Mouse (Mus musculus): ENCODE measurements around the gene Celf2. TPM values are rescaled to one million over a fixed set of nuclear protein-coding genes. Genes with fewer than 3 reads are reported as not detected.

The Celf2 gene
- total RNA-seq, 2 experiments from 2014 or later: 16.2 to 22.7 TPM

DNA sequence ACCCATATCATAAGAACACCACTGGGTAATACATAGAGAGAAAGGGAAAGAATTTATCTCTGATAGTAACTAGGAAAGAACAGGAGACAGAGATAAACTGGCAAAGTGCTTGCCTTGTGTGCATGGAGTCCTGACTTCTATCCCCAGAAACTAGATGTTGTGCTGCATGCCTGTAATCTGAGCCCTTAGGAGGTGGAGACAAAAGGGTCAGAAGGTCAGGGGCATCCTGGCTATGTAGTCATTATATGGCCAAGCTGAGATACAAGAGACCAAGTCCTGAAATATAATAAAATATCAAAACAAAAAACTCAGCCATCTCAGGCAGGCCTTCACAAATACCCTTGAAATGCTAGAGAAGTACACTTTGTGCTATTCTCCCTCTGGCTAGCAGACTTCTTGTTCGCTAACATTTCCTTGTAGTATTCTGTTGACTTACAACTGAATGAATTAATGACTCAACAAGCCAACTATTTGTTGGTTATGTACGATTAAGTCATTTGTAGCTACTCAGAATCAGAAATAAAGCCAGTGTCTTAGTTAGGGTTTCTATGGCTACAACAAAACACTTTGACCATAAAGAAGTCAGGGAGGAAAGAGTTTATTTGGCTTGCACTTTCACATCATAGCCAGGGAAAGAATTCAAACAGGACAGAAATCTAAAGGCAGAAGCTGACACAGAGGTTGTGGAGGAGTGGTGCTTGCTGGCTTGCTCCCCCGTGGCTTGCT, 284.9 kb downstream of the Celf2 start:
- no peak for ATAC-seq (replicated peaks; ENCODE audit: low FRiP score, low TSS enrichment, poor library complexity, severe bottlenecking)

DNA sequence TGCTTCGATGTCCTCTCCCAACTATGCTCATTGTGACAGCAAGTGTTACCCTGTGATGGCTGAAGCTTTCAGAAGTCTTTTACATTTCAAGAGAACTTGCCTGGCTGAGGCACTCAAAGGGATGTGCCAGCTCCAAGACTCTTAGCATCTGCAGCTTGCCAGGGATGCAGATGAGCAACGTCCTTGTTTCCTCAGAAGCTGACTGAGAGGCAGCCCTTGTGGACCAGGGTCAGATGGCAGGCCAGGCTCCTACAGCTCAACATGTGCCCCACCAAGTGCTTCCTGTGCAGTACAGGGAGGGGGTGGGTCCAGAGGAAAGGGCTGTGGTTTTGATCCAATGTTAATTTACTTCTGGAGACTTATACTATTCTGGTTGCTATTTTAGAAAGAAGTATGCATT, 285.8 kb downstream of the Celf2 start:
- ATAC-seq (replicated peaks; ENCODE audit: low FRiP score, low TSS enrichment, poor library complexity, severe bottlenecking): no peak

DNA sequence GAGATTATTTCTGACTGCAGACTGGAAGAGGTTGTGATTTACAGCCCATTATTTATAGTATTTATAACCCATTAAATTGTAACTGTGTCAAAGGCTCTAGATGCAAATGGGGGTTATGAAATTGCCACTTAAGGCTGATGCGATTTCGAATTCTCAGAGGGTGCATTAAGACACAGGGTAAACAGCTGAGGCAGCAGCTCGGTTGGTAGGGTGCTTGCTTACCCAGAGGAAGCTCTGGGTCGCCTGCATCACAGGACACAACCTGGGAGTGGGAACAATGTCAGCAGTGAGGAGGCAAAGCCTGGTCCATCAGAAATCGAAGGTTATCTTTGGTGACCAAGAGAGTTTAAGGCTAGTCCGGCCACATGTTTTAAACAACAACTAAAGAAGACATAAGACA, 286.5 kb downstream of the Celf2 start:
- ATAC-seq (replicated peaks; ENCODE audit: low FRiP score, low TSS enrichment, poor library complexity, severe bottlenecking): no peak

DNA sequence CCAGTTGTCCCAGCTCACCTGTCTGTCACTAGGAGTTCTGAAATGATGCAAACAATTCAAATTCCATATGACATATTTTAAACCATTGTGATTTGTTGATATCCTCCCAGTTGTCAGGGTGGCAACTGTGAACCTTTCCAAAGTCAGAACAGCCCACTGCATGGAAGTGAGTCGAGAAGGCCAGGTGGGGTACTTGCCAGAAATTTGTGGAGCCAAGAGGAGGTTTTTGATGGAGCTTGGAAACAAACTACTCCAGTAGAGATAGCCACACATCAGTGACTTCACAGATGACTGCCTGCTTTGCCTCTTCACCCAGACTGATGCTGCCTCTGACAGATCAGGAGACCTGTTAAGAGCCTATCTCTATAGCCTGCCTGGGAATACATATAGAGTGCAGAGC, 287.5 kb downstream of the Celf2 start:
- ATAC-seq (replicated peaks; ENCODE audit: low FRiP score, low TSS enrichment, poor library complexity, severe bottlenecking): no peak

DNA sequence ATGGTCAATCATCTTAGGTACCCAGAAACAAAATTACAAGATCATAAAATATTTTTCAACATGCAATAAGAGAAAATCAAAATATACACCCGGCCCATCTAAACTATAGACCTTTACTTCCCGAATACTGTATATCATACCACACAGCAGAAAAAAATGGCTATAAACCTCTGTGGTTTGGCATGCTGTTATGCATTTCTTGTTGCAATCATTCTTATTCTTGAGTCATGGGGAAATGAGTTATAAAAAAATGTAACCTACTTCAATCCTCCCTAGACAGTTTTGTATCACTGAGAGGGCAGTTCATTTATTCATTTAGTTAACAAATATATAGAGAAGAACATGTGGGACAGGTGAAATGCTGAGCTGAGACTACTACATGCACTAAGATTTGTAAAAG, 291.3 kb downstream of the Celf2 start:
- no peak for ATAC-seq (replicated peaks; ENCODE audit: low FRiP score, low TSS enrichment, poor library complexity, severe bottlenecking)

DNA sequence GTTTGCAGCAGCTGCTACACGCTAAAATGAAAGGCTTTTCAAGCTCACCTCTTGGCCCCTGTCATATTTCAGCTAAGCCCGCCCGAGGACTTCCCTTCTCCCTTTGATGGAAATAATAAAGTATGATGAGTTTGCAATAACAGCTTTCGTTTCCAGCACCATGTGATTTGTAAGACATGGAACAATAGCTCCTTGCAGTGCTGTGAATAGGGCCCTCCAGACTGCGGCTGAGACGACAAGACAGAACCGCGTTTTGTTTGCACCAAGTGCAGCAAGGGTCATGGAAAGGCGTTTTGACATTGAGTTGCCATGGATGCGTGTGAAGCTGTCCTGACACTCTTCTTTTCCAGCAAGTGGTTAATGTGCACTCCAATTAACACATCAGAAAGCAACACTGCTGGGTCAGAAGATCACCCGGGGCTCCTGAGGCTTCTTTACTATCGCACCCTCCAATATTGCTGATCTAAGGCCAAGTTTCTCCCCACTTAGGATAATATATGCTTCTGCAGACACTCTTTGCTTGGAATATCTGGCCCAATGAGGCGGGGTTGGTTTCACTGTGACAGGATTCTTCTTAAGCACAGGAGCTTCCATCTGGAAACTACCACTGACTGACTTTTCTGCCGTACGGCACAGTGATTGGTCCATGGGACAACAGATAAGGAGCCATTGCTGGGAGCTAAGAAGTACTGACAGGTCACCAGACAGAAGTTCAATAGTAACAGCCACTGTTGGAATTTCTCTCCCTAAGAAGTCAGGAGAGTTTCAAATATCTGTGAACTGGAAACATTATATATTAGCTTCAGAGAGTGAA, 301.5 kb downstream of the Celf2 start:
- ATAC-seq (replicated peaks; ENCODE audit: low FRiP score, low TSS enrichment, poor library complexity, severe bottlenecking): no peak

DNA sequence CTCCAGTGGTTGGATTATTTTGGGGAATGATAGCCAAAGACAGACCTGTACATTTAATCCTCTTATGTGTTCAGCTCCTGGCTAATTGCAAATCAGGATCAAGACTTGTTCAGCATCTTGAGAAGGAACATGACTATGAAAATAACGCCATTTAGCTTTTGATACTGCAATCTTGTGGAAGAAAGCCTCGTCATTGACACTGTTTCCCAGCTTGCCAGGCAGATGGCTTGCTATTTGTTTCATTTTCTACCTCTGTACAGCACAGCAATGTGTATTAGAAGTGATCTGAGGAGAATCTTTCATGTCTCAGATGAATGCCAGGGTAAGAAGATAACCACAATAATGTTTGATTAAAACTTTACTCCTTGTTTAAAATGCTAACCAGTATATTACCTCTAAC, 315.9 kb downstream of the Celf2 start:
- ATAC-seq (replicated peaks; ENCODE audit: low FRiP score, low TSS enrichment, poor library complexity, severe bottlenecking): no peak

DNA sequence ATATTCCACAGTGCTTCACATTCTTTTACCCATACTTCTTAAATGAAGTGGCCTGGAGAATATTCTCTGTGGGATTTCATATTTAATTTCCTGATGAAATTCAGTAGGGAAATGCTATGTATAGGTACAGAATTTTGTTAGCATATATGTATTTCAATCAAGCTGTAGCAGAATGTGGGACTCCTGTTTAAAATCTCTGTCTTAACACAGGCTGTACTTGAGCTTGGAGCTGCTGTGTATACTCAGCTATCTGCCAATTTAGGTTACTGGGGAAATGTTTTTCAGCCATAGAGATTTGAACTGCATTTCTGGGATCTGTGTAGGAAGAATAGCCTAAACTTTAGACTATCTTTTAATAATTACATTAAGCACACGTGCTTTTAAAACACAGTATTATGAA, 330.2 kb downstream of the Celf2 start:
- ATAC-seq (replicated peaks; ENCODE audit: low FRiP score, low TSS enrichment, poor library complexity, severe bottlenecking): no peak

DNA sequence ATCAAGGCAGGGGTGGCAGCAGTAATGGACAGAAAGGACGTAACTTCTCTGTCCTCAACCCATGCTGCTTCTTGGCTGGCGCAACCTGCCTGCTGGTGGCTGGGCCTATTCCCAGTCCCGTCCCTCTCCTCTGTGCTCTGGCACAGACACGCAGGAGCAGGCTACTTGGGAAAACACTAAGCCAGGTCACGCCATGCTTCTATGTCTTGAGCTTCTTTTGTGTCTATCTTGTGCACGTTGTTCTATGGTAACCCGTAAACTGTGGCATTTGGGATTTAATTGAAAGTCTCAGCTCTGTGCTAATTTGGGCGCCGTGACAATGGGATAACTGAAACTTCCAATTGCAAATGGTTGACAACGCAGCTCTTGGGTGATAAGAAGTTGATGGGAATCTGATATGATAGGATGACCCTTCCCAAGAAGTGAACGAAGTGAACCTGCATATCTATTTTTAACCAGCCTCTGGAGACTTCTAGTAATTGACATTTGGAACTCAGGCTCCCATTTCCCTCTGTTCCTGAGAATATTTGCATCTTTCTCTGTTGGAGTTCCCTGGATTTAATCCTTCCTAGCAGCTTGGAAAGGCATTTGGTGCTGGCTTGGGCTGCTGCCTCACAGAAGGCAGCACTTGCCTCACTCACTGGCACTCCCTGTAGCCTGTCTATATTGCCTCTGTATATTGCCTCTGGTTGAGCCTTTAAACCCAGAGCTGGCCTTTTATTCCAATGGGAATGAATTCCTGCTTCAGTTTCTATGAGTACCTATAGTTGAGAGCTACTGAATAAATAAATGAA, 335.9 kb downstream of the Celf2 start:
- ATAC-seq (replicated peaks; ENCODE audit: low FRiP score, low TSS enrichment, poor library complexity, severe bottlenecking): no peak

DNA sequence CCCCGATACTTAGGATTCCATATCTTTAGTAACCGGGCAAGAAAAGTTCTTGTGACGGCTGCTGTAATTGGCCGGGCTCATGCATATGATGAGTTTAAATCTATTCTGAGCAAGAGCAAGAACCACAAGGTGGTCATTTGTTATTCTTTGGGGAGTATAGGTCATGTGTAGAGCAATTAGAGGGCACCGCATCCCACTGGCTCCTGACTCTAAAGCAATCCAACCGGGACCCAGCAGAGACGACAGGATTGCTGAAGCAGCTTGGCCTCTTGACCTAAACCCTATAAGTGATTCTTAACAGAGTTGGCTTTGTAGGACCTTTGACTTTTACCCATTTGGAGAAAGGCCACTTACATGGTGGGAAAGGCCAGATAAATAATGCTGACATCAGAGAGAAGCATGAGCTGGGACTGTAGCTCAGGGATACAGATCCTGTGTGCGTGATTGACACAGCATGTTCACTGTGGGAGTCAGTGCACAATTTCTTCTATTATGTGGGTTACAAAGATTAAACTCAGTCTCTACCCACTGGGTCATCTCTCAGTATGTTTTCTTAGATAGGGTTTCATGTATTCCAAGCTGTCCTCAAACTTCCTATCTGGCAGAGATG, 338.2 kb downstream of the Celf2 start:
- ATAC-seq (replicated peaks; ENCODE audit: low FRiP score, low TSS enrichment, poor library complexity, severe bottlenecking): no peak

DNA sequence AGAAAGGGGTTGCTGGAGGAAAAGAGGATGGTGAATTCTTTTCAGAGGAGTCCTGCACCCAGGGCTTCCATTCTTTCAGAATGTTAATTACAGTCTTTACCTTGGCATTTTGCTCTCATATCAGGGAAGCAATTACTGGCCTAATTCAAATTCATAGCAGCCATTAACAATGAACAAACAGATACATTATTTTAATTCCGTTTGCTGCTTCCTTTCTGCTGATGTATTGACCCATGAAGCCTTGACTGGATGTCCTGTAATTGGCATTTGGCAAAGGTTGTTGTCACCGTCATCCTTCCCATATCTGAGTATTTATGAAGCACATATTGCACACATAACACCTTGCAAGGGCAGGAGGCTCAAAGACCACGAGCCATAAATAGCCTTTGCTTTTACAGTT, 343.6 kb downstream of the Celf2 start:
- ATAC-seq (replicated peaks; ENCODE audit: low FRiP score, low TSS enrichment, poor library complexity, severe bottlenecking): no peak

DNA sequence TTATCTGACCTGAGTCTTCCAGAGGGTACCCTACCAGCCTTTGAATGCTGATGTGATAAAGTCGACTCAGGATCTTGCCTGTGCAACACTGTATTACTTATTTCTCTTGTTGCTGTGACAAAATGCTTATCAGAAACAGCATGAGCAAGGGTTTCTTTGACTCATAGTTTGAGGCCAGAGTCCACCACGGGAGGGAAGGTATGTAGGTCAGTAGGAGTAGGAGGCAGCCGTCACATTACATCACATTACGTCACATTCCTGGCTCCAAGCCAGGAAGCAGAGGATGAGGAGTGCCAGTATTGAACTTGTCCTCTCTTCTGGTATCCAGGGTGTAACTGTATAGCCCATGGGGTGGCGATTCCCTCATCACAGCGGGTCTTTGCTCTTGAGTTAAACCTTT, 349.3 kb downstream of the Celf2 start:
- ATAC-seq (replicated peaks; ENCODE audit: low FRiP score, low TSS enrichment, poor library complexity, severe bottlenecking): no peak

DNA sequence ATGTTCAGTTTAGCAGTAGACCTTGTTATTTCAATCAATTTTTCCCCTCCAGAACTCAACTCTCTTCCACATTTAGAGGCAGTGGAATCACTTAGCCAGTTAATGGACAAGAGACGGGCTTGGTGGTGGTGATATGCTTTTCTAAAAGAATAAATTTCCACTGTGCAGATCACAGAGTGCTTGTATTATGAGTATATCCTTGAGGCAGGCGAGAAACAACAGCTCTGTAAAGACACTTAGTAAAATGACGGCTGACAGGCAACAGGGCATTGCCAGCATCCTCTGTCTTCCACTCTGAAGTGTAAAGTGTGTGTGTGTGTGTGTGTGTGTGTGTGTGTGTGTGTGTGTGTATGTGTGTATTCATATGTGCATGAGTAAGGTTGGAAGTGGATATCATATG, 362.1 kb downstream of the Celf2 start:
- ATAC-seq (replicated peaks; ENCODE audit: low FRiP score, low TSS enrichment, poor library complexity, severe bottlenecking): no peak

DNA sequence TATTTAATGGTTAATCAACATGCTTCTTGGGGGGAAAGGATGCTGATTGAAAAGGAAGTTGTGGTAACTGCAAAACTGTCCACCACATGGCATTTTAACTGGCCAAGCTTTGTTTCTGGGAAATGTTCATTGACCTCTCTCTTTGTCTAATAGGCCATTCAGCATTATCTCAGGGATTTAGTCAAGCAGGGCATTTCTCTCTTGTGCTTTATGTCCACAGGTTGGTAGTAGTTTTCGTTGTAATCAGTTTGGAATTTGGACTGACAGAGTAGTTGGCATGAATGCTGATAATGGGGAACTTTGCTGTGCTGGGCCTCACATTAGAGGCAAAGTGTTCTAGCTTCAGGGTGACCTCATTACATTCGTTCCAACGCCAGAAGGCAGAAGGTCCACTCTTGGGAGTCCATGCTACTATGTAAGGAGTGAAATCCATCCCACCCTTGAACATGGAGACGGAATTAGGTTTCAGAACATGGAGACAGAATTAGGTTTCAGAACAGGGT, 363.8 kb downstream of the Celf2 start:
- ATAC-seq (replicated peaks; ENCODE audit: low FRiP score, low TSS enrichment, poor library complexity, severe bottlenecking): no peak

DNA sequence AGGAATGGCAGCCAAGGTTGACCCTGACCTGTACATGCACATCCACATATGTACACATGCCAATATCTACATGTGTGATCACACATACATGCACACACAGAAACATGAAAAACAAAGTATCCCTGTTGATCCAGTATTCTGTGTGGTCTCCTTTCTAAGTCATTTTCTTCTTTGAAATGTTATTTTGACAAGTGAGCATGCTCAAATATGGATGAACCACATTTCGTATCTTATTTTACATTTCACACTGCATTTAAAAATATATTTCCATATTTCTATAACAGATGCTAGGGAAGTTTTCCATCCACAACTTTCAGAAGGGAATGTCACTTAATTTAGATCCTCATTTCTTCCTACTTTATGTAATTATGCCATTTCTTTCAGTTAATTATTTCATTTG, 364.5 kb downstream of the Celf2 start:
- ATAC-seq (replicated peaks; ENCODE audit: low FRiP score, low TSS enrichment, poor library complexity, severe bottlenecking): no peak

DNA sequence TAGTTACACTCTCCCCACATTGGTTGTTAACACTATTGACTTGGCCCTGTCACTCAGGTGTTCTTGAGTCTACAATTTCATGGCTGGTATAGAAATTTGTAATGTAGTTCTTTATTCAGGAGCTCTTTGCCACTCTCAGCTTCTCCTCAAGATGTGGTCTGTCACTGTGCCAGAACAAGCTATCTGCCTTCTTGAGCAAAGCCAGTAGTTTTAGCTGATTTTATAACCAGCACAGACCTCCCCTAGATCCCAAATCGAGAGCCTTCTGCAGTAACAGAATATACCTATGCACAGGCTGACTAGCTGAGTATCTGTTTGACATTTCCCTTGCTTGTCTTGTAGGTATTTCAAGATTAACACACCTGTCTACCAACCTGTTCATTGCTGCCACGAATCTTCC, 386.0 kb downstream of the Celf2 start:
- no peak for ATAC-seq (replicated peaks; ENCODE audit: low FRiP score, low TSS enrichment, poor library complexity, severe bottlenecking)

DNA sequence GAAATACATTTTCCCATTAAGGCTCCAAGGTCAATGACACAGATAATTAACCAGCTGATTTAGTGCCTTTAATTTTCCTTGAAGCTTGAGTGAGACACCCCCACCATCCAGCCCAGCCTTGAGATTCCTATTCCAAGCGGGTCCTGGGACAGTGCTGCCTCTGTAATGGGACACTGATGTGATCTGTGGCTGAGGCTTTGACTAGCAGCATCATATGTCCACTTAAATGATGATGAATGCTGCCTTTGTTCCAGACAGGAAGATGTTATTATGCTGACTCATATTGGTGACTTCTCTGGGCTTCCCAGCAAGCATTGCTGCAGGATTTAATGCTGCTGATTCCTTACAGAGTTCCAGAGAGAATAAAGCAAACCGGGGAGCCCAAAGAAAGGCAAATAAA, 393.6 kb downstream of the Celf2 start:
- no peak for ATAC-seq (replicated peaks; ENCODE audit: low FRiP score, low TSS enrichment, poor library complexity, severe bottlenecking)

DNA sequence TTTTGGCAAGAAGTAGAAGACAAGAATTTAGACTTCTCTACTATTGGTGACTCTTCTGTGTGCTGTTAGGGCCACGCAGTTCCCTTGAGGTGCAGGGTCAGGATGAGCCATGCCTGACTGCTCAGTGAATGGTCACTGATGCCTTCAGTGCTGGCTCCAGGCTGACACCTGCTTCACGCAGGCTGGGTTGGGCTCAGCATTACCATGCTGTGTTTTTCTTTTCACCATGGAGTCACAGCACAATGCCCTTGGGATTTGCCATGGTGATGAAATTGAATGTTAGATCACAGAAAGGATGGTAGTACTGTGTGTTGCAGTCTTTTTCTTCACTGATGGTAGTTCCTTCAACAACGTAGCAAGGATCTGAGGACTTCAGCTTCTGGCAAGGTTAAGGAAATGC, 394.2 kb downstream of the Celf2 start:
- ATAC-seq (replicated peaks; ENCODE audit: low FRiP score, low TSS enrichment, poor library complexity, severe bottlenecking): no peak

DNA sequence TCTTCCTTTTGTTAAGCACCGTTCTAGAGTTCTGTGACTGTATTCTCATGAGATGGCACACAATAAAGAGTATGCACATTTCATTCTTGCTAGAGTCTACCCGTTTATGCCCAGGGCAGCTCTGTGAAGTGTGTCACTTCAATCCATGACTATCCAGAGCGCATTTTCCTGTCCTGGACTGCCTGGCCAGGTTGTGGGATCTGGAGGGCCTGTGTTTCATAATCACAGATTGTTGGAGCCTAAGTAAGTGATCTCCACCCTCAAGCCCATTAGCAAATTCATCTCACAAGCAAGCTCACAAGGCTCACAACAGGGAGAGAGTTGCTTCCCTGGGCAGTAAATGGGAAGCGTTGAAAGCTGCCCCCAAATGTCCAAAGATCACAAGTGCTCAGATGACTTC, 395.6 kb downstream of the Celf2 start:
- no peak for ATAC-seq (replicated peaks; ENCODE audit: low FRiP score, low TSS enrichment, poor library complexity, severe bottlenecking)

Measured in megakaryocyte-erythroid progenitor cell, adult 5-6 weeks (primary cell).